Mouse (Mus musculus) embryo, embryonic 10 days (tissue): ENCODE measurements around the gene Rnf216.
A peak's percentile ranks its signal among the peaks of the same experiment; 100 is the strongest.

Source experiments
- DNase-seq: peaks from one replicate; pipeline ENCODE4 v3.0.0-alpha.2; 2015; ENCODE audit warnings: low spot score

The Rnf216 gene

DNA sequence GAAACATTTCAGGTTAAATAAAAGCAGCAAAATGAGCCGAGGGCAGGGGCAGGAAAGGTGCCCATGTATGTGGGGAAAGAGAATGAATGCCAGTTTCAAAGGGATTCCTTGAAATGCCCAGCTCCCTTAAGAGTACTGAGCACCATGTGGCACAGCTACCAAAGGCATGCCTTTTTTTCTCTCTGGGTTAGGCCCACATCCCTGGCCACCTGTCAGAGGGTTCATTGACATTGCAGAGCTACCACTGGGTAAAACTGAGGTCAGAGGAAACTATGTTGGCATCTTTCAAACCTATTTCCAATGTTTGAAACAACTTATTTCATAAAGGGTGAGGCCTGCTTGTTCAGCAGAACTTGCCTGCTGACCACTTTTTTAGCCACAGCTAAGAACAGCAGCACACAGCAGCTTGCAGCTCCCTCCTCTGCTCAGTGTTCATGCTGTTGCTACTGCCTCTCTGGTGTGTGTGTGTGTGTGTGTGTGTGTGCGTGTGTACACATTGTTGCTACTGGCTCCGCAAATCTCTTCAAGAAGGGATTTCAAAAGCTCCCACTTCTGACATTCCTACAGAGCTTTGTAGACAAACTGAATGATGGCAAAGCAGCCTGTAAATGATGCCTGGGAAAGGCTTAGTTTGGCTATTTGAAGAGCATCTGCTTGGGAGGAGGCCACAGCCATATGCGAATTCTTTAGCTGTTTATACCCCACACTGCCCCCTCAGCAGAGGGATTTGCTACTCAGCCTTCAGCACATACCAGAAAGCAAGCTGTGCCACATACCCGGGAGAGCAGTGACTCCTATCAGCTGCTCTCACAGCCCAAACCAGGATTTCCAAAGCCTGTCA lies 59.4 kb downstream of the Rnf216 start:
- DNase-seq, result peak; percentile 17

DNA sequence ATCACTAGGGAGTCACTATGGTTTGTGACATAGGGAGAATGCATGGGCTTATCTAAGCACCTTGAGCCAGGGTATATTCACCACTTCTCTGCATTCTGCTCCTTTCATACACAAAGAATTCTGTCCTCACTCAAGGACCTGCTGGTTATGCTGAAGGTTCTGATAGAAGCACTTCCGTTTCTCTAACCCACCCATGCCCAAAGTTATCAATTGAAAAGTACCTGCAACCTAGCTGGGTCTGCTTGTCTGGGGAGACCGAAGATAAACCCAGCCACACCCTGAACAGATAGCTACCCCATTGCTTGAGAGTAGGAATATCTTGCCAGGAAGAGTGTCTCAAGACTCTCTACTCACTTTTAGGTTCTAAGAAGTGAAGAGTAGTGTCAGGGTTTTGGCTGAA lies 60.1 kb downstream of the Rnf216 start:
- no peak for DNase-seq

DNA sequence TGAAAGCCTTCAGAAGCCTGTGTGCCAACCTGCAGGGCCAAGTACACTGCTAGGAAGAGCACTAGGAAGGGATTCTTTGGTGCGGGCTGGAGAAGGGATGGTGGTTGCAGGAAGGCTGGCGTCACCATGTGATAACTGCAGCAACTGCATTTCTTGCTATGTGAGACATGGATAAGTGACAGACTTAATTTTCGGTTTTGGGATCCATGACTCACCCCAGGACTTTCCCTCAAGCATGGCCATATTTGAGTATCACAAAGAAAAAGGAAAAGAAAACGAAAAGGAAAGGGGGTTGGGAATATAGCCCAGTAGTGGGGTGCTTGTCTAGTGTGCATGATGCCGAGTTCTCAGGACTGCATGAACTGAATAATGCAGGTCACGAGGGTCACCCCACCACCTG lies 60.9 kb downstream of the Rnf216 start:
- DNase-seq, result no peak

DNA sequence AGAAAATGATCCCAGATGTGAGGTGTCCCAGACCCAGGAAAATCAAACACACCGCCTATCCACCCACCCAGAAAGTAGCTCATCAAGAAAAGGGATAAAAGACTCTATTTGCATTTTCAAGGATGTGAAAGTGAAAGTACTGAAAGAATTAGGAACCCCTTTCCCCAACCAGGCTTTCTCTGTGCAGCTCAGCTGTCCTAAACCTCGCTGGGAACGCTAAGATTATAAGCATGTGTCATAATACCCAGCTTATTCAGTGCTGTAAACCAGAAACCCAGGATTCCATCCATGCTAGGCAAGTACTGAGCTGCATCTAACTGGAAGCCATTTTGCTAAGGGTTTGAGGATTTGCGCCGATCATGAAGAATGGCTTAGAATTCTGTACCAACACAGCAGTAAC lies 62.5 kb downstream of the Rnf216 start:
- no peak for DNase-seq

DNA sequence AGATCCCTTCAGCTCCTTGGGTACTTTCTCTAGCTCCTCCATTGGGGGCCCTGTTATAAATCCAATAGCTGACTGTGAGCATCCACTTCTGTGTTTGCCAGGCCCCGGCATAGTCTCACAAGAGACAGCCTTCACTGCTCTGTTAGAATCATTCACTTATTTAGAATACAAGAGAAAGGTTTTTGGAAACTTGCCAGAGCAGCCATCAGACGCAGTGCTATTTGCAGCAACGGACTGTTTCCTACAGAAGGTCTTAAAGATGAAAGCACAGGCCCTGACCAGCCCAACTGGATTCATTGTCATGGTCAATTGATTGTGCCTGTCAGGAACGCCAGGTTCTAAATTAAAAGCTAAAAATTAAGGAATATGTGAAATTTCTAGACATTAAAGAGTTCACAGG lies 63.0 kb downstream of the Rnf216 start:
- DNase-seq, result no peak

DNA sequence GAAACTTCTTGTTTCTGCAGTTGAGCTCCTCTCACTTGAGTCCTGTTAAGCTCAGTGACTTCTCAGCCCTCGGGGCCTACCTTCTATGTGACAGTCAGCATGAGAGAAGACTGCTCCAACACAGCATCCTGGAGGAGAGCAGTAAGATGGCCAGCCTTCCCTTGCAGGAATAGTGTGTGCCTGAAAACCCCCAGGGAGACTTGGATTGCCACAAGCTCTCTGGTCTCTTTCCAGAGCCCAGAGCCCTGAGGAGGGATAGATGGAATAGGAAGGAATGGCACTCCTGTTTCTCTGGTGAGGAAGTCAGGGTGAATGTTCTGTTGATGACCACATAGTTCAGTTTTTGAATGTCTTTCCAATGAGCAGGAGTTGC lies 63.8 kb downstream of the Rnf216 start:
- DNase-seq, result no peak

DNA sequence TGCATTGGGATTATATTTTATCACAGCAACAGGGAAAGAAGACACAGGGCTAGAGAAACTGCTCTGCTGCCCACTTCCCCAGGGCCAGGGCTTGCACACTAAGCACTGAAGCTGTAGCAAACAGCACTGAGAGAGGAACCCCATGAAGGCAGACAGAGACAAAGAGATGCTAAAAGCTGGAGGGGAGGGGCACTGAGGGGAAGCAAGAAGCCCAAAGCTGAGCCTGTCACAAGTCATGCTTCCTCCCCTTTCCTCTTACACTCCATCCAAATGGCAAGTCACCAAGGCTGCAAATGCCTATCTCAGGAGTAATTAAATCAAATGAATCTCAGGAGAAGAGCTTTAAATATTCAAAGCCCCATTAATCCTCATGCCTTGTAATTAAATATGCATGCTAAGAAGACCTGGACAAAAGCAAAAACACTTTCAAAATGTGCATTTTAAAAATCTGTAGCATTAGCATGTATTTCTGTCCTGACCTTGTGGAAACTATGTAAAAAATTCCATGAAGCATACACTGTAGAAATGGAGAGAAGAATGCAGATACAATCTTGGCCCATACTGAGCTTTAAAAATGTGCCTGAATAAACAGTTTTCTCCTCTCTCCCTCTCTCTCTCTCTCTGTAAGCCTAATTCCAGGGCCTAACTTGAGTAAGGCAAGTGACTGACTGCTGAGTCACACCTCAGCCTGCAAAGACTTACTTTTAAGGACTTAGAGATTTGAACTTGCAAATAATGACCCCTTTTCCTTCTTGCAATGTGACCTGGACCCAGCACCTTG lies 64.4 kb downstream of the Rnf216 start:
- DNase-seq, result no peak

DNA sequence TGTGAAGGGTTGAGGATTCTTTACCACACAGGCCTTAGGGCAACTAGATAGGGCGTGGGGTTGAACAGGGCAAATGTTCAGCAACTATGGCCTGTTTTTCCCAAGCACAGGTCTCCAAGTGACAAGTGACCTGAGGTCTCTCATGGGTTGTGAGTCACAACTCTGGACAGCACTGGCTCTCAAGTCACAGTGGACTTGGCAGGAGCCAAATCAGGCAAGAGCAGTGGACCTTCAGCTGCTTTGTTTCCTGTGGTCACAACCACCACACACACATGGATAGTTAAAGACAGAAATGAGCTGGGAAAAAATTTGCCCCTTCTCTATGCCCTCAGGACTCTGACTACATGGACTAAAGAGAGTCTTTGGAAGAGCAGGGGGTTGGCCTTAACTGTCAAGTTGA lies 65.2 kb downstream of the Rnf216 start:
- DNase-seq, result no peak

DNA sequence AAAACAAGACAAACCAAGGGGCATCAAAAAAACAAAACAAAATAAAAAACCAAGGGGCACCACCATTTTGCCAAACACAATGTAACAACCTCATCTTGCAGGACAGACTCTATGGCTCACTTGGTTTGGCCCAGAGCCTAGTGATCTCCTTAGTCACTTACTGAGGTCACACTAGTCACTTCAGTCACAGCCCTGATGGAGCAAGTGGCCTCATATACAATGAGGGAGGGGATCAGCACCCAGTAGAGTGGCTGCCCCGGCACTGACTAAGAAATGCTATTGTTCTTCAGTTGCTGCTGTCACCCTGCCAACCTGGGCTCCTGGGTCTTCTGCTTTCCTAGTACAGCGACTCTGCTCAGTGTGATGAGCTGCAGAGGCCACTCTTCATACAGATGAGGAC lies 68.9 kb downstream of the Rnf216 start:
- DNase-seq, result no peak

DNA sequence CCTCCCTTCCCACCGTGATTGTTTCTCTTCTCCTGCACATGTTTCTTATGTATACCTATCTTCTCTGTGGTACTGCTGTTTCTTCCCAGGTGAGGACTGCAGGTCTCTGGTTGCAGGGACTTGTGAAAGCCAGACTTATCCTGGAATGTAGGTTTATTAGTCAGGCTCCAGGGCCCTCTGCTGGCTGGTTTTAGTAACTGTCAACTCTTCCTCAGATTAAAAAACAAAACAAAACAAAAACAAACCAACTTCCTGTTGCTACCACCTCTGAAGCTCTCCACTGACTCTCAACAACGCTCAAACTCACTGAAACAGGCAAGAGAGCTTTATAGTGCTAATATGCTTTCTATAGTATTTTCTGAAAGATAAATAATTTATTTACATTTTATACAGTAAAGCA lies 69.5 kb downstream of the Rnf216 start:
- DNase-seq, result no peak

DNA sequence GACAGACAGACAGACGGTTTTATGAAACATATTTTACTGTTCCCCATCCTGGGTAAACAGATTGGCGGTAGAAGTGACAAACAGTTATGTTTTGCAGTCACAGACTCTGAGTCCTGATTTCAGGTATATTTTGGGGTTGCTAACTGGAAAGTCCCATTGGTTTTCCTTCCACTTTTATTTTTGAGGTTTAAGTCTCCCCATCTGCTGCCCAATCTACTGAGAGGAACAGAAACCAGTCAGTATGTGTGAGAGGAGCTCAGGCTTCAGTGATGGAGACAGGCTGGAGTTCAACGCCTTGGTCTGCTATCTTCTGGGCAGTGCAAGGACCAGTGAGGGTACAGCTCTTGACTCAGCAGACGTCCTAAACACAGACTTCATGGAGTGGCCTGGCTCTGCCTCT lies 74.0 kb downstream of the Rnf216 start:
- DNase-seq, result no peak

DNA sequence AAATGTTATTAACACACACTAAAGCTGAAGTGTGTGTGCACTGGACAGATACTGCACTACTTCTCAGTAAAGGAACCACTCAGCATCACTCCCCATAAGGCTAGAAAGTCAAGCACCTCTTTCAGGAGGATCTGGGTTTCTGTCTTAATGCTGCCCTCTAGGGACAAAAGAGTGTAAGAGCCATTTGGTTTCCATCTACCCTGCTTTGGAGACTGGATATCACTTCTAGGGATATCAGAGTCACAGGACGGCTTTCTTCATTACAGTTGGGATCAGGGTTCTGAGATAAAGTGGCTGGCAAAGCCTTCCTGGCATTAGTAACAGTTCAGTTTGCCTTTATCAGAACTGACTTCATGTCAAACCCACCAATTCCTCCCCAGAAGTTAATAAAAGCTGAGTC lies 75.6 kb downstream of the Rnf216 start:
- DNase-seq, result peak; percentile 79

DNA sequence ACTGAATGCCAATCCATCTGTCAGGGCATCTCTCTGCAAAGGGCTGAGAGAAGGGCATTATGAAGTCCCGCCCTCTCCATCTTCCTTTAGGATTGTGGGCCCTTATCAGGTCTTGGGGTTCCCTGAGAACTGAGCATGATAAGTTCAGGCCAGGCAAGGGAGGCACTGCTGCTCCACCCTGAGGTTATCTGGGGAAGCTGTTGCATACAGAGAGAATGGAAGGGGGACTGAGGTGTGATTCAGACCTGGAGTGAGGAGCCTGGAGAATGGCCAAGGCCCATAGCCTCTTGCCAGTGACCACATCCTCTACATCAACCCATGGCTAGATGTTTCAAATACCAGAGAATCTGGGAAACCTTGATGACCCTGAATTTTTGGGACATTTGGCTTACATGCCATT lies 76.7 kb downstream of the Rnf216 start:
- no peak for DNase-seq

DNA sequence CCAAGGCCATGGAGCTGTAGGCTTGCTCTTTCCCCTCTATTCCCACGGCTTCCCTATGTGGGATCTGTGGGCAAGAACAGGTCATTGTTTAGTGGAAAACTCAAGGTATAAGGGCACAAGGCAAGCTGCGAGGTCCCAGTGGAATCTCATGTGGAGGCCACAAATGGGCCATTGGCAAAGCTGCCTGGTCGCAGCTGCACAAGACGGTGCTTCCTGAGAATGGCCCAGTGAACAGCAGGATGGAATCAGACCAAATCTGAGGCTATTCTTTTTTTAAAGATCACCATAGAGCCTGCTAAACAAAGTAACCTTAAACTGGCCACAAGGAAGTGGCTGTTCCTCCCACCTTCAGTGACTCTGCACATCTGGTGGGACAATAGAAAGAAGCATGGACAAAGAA lies 77.5 kb downstream of the Rnf216 start:
- DNase-seq, result no peak

DNA sequence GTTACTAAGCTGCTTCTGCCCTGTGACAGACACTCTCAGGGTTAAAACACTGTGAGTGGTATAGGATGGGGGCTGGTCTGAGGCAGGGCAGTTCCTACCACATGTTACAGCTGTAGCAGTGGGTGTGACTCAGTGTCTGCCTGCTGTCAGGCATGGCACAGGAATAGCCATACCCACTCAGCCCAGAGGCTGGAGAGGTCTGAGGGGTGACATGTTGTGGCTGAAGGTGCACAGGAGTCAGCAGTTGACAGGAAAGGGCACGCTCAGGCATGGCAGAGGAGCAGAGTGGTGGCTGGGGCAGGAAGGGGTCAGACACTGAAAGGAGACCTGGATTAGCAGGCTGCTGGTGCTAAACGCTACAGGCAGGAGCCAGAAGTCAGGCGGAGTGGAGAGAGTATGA lies 78.7 kb downstream of the Rnf216 start:
- no peak for DNase-seq

DNA sequence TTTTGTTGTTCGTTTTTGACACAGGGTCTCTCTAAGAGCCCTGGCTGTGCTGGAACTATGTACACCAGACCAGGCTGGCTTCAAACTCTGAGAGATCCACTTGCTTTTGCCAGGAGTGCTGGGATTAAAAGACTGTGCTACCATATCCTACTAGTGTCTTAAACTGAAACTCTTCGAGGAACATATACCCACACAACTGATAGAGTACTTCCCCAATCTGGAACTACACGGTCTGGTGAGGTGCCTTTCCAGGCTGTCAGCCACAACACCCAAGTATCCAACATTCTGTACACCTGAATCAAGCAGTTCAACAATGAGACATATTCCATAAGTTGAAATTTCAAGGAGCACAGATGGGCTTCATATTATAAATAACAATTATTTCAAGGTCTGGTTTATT lies 79.5 kb downstream of the Rnf216 start:
- DNase-seq, result no peak

DNA sequence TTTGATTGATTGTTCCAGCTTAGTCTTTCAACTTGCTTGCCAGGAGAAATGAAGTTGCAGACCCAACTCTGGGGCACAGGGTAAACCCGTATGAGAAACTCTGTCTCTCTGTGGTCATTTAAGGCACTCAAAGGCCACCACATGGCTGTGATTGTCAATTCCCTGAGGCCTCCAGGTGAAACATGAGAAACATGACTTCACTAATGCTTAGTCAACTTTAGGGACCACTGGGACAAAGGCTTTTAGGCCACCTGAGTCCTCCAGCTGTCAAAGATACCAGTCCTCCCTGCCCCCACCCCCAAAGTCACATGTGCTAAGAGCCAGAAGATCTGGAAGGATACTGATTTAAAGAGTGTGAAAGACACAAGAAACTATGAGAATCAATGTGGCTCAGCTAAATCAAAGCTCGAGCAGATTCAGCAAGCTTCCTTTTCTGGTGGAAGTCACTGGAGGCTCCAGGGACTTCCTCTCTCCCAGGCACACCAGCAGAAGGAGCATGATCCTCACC lies 80.1 kb downstream of the Rnf216 start:
- DNase-seq, result no peak

DNA sequence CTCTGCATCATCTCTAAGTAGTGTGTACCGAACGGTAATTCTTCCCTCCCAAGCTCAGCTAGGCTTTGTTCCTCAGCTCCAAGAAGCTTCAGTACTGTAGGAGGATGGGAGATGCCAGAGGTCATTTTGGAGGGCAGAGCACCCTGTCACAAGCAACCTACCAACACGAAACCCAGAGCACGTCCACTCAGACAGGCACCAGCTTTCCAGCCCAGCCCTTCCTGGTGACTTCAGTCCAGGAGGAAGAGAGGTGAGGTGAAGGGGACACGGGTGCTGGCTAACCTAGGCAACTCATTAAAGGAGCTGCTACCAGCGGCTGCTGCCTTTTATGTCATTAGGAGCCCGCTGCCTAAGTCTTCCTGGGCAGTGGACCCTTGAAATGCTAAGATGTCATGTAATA lies 81.1 kb downstream of the Rnf216 start:
- DNase-seq, result no peak

DNA sequence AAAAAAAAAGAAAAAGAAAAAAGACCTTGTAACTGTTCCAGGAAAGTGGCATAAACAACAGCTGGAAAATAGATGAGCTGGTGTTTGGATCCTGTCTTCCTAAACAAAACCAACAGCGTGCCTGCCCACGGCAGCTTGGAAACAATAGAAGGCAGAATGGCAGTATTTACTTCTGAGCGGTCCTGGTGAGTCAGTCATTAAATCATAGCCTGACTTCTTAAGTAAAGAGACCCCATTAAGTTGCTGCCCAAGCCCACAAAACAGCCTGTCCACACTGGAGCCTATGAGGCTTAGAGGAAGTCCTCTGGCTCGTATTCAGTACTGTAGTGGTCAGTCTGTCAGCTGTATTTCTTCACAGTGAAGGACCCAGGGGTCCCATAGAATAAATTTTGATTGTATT lies 81.6 kb downstream of the Rnf216 start:
- no peak for DNase-seq

DNA sequence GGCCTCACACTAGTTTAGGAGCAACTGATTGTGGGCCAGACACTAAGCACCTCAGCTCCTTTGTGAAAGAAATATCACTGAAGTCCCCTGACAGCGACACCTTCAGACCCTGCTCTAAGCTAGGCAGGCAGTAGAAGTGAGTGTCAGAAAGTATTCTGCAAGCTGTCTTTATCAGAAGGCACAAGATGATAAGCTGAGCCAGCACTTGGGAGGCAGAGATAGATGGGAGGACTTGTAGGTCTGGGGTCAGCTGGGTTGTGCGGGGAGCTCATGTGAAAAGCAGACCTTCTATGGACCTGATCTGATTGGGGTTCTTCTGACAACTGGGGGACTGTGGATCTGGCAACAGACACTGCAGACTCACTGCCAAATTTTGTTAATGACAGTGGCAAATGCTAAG lies 88.9 kb downstream of the Rnf216 start:
- no peak for DNase-seq

DNA sequence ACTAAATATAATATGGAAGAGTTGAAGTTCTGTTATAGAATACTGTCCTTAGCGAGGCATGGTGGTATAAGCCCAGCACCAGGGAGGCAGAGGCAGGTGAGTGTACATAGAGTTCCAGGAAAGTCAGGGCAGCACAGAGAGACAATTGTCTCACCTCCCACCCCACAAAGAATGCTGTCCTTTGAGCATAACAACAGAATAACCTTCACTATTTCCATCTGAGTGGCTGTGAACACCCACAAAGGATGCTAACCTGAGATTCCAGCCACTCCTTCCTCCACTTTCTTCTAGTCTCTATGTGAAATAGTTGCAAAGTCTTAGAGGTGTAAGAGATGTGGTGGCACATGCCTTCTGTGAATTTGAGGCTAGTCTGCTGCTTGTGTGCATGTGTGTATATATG lies 89.8 kb downstream of the Rnf216 start:
- no peak for DNase-seq

DNA sequence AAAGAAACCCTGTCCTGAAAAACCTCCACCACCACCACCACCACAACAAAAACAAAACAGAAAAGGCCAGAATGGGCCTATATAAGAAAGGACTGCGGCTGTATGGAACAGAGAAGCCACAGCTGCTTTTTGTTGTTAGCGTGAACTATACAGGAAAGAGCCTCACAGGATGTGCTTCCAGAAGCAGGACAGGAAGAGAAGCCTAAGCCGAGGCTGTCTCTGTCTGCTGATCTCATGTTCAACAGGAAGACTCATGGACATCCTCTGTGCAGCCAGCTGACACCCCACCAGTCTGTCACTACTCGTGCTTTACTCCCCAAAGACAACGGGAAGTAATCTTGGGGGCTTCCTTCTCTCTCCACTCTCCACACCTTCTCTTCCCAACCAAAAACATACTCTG lies 95.4 kb downstream of the Rnf216 start:
- DNase-seq, result no peak

DNA sequence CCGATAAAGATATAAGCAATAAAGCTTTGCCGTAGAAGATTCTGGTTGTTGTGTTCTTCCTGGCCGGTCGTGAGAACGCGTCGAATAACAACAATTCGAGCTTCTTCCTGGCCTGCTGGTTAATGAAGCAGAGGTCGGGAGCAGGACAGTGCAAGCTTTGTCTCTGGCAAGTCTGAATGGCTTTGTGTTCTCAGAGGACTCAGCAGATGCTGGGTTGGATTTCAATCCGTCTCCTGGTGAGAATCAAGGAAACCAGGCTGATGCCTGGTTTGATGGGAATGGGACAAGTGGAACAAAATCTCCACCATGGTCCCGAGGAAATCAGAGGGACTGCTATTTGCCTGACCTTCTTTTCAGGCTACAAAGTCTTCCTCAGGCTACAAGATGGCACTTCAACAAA lies 103.4 kb downstream of the Rnf216 start:
- DNase-seq, result peak; percentile 28
